Mouse (Mus musculus): Measurements from ENCODE around the gene Nectin2. TPM values are rescaled to one million over a fixed set of nuclear protein-coding genes. Genes with fewer than 3 reads are reported as not detected.

Nectin2 gene
- polyA plus RNA-seq, 1 experiment from 2014 or later = 55.3 TPM

DNA sequence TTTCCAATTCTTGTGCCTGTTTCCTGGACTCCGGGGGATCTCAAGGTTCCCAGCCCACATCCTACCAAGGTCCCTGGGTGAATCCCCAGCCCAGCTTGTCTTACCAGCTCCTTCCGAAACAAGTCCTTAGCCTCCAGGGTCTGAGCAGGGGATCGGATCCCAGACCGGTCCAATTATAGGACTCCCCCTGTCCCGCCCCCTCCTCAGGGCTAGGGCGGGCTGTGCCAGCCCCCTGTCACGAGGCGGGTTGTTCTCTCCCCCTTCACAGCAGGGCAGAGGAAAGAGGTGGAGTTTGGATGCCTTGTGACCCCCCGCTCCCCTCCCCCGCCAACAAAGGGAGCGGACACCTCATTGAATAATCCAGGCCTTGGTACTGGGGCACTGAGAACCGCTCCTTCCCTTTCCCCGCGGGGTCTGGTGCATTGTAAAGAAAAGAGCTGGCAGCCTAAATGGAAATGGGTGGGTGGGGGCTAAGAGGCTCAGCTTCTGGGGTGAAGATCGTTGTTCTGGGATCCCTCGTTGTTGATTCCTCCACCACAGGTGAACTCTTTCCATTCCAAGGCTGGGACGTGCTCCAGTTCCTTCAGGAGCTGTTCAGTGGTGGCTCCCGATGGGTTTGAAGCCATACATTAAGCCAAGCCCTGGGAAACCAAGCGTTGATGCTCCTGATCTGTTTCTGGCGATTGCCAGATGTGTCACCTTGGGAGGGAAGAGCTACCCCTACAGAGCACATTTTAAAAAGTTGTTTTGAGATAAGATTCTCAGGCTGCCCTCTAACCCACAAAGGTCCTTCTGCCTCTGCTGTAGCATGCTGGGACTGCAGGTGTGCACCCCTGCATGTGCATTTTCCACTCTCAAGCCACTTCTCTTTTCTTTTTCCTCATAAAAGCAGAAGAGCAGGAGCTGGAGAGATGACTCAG, 51.1 kb downstream of the Nectin2 start, which contains the start of gene Apoe:
Gene Apoe, minus strand, starts transcription at position 282 of the 920 bp plus-strand sequence.
- no peaks in the 10 kb centered on the region for H3K9me3 ChIP-seq (replicated peaks; ENCODE audit: control insufficient read depth, low read length, poor library complexity, severe bottlenecking)
- no peaks in the 10 kb centered on the region for H3K27me3 ChIP-seq (ENCODE audit: control insufficient read depth, insufficient read depth, low read depth, low read length)
- WGBS = 1% methylated on average over 16 of the region's 20 CpGs

DNA sequence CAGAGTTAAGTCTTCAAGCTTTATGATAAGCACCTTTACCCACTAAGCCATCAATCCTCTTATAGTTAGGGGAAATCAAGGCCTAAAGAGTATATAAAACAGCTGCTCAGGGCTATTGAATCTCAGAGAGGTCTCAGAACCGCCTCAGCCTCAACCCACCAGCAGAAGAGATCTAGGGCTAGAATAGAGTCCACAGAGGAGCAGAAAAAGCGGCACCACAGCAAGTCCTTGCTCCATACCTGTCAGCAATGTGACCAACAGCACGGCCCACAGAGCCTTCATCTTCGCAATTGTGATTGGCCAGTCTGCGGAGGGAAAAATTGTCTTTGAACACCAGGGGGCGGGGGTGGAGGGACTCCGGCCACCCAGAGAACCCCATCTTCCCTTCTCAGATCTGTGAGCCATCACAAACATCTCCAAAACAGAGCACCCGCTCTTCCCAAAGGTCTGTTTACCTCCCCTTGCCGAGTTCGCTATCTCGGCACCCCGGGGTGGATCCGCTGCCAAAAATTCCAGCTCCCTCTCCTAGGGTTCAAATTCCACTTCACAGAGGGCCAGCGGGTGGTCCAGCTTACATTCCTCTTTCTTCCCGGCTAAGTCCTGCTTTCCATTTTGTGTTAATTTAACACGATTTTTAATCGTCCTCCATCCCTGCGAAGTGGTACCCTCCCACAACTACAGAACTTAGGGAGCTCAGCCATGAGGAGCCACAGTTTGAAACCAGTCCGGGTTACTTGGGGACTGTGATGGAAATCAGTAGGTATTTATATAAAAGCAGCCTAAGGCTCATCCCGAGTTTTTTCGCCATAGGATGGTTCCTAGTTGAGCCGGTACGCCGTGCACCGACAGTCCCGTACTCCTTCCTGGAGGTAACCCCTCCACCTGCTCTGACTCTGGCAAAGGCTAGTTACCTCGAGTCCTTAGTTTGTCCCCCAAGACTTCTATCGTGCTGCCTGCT, 52.1 kb downstream of the Nectin2 start:
- no peaks in the 10 kb centered on the region for H3K27me3 ChIP-seq (ENCODE audit: control insufficient read depth, insufficient read depth, low read depth, low read length)
- H3K9me3 ChIP-seq (replicated peaks; ENCODE audit: control insufficient read depth, low read length, poor library complexity, severe bottlenecking) = no peaks in the 10 kb centered on the region
- peak overlapping the region; percentile 35 for H3K4me3 ChIP-seq (ENCODE audit: low read depth, low read length)
- 2% methylated on average over 28 of the region's 28 CpGs for WGBS
- H3K4me2 ChIP-seq (ENCODE audit: low read length) = peak overlapping the region; percentile 54
- peak overlapping the region; percentile 57 for H3K9ac ChIP-seq (ENCODE audit: low read depth, low read length)
- ATAC-seq = no peak
- peaks cover 3% of the 10 kb centered on the region; the same call in 1 of the 2 replicates for H3K36me3 ChIP-seq (ENCODE audit: control insufficient read depth, insufficient read depth, low read length)
- peak overlapping the region; percentile 29; the same call in 1 of the 2 replicates for H3K27ac ChIP-seq (ENCODE audit: low read length)
- peaks cover 16% of the 10 kb centered on the region; the same call in 1 of the 2 replicates for H3K4me1 ChIP-seq (ENCODE audit: control insufficient read depth, insufficient read depth, low read length)

More for the DNA sequence above, 51.1 kb downstream of the Nectin2 start, which contains the start of gene Apoe:
- Histone ChIP-seq H3K4me3 (ENCODE audit: low read depth, low read length) (peak within 1 kb of the TSS; percentile 35), H3K4me2 (ENCODE audit: low read length) (peak within 1 kb of the TSS; percentile 54), H3K36me3 (ENCODE audit: control insufficient read depth, insufficient read depth, low read length) (peaks cover 3% of the 10 kb centered on the region; the same call in 1 of the 2 replicates), H3K4me1 (ENCODE audit: control insufficient read depth, insufficient read depth, low read length) (peaks cover 16% of the 10 kb centered on the region; the same call in 1 of the 2 replicates), H3K9ac (ENCODE audit: low read depth, low read length) (peak within 1 kb of the TSS; percentile 57), H3K27ac (ENCODE audit: low read length) (peak within 1 kb of the TSS; percentile 29; the same call in 1 of the 2 replicates)
- peak; percentile 68 for ATAC-seq

DNA sequence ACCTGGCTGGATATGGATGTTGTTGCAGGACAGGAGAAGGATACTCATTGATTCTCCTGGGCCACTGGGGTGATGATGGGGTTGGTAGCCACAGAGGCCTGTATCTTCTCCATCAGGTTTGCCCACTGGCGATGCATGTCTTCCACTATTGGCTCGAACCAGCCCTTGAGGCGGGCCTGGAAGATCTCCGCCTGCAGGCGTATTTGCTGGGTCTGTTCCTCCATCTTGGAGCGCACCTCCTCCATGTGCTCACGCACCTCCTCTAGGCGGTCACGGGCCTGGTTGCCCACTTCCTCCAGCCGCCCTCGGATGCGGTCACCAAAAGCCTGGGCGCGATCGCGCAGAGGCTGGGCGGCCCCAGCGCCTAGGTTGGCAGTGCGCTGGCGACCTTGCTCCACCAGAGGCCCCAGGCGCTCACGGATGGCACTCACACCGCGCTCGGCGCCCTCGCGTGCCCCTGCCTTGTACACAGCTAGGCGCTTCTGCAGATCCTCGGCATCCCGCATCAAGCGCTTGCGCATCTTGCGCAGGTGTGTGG, 53.9 kb downstream of the Nectin2 start:
- no peak overlapping the region for H3K4me3 ChIP-seq (ENCODE audit: low read depth, low read length)
- WGBS = 95% methylated on average over 34 of the region's 34 CpGs
- no peak overlapping the region for H3K9ac ChIP-seq (ENCODE audit: low read depth, low read length)
- H3K27me3 ChIP-seq (ENCODE audit: control insufficient read depth, insufficient read depth, low read depth, low read length) = no peaks in the 10 kb centered on the region
- H3K27ac ChIP-seq (ENCODE audit: low read length) = no peak overlapping the region
- peaks cover 16% of the 10 kb centered on the region; the same call in 1 of the 2 replicates for H3K4me1 ChIP-seq (ENCODE audit: control insufficient read depth, insufficient read depth, low read length)
- peaks cover 3% of the 10 kb centered on the region; the same call in 1 of the 2 replicates for H3K36me3 ChIP-seq (ENCODE audit: control insufficient read depth, insufficient read depth, low read length)
- ATAC-seq = no peak
- no peak overlapping the region for H3K4me2 ChIP-seq (ENCODE audit: low read length)
- H3K9me3 ChIP-seq (replicated peaks; ENCODE audit: control insufficient read depth, low read length, poor library complexity, severe bottlenecking) = no peaks in the 10 kb centered on the region

DNA sequence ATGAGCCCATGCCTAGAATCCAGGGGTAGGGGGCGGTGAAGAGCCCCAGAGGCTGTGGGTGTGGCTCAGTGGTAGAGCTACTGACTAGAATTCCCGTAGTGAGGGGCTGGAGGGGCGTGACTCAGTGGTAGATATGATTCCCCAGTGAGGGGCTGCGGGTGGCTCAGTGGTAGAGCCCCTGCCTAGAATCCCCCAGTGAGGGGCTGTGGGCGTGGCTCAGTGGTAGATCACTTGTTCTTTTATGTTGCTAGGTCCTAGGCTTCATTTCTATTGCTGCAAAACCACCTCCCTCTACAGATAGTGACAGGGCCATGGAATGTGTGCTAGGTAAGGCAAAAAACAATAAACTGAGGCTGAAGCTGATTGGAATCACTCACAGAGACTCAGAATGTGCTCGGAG, 54.4 kb downstream of the Nectin2 start:
- ATAC-seq = no peak
- H3K27me3 ChIP-seq (ENCODE audit: control insufficient read depth, insufficient read depth, low read depth, low read length) = no peaks in the 10 kb centered on the region
- no peaks in the 10 kb centered on the region for H3K9me3 ChIP-seq (replicated peaks; ENCODE audit: control insufficient read depth, low read length, poor library complexity, severe bottlenecking)
- no peak overlapping the region for H3K4me2 ChIP-seq (ENCODE audit: low read length)
- no peak overlapping the region for H3K9ac ChIP-seq (ENCODE audit: low read depth, low read length)
- WGBS = 84% methylated on average over 6 of the region's 6 CpGs
- no peak overlapping the region for H3K27ac ChIP-seq (ENCODE audit: low read length)
- no peak overlapping the region for H3K4me3 ChIP-seq (ENCODE audit: low read depth, low read length)
- H3K36me3 ChIP-seq (ENCODE audit: control insufficient read depth, insufficient read depth, low read length) = peaks cover 3% of the 10 kb centered on the region; the same call in 1 of the 2 replicates
- H3K4me1 ChIP-seq (ENCODE audit: control insufficient read depth, insufficient read depth, low read length) = peaks cover 16% of the 10 kb centered on the region; the same call in 1 of the 2 replicates

DNA sequence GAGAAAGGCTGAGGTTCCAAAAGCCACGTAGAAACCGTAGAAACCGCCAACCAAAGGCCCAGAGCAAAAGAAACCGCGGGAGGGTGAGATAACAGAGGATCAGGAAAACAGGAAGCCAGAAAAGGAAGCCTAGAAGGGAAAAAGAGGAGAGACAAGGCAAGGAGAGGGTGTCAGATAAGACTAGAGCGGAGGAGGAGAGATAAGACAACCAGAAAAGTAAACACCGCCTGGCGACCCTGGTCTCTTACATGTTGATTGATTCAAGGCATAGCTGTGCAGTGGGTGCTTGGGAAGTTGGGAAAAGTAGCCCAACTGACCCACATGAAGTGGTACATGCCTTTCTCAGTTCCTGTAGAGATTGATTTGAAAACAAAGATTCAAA, 55.1 kb downstream of the Nectin2 start:
- 60% methylated on average over 8 of the region's 8 CpGs for WGBS
- H3K9ac ChIP-seq (ENCODE audit: low read depth, low read length) = no peak overlapping the region
- no peak overlapping the region for H3K27ac ChIP-seq (ENCODE audit: low read length)
- no peak for ATAC-seq
- no peak overlapping the region for H3K4me2 ChIP-seq (ENCODE audit: low read length)
- peaks cover 3% of the 10 kb centered on the region; the same call in 1 of the 2 replicates for H3K36me3 ChIP-seq (ENCODE audit: control insufficient read depth, insufficient read depth, low read length)
- no peaks in the 10 kb centered on the region for H3K27me3 ChIP-seq (ENCODE audit: control insufficient read depth, insufficient read depth, low read depth, low read length)
- no peak overlapping the region for H3K4me3 ChIP-seq (ENCODE audit: low read depth, low read length)
- H3K9me3 ChIP-seq (replicated peaks; ENCODE audit: control insufficient read depth, low read length, poor library complexity, severe bottlenecking) = no peaks in the 10 kb centered on the region
- peaks cover 16% of the 10 kb centered on the region; the same call in 1 of the 2 replicates for H3K4me1 ChIP-seq (ENCODE audit: control insufficient read depth, insufficient read depth, low read length)

DNA sequence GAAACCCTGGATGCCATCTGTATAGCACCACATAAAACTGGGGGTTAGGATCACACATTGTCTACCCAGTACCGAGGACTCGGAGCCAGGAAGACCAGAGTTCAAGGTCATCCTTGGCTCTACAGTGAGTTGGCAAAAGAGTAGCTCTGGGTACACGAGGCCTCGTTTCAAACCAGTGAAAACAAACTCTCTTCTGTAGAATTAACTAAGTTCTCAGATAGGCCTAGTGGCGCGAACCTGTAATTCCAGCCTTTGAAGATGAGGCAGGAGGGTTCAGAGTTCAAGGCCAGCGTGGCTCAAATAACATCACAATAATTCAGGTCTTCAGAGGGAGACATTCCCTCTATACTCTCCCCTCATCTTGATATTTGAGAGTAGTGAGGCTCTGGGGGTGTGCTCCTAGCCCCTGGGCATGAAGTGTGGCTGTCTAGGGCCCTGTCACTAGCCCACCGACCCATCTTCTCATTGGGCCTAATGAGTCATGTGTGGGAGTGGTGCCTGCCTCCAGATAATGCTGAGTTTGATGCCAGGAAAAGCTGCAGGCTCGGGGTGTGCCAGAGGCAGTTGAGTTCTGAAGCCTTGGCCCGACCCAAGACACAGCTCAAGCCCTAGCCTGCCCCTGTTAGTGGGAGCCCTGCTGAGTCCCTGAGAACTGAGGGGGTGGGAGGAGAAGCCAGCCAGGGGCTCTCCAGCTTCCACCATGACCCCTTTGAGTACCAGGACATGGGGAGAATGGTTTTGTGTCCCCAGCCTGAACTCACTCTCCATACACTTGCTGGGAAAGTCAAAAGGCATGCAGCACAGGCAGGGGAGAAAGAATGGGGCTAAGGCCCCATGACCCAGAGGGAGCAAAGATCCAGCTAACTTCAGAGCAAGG, 55.7 kb downstream of the Nectin2 start:
- WGBS = 90% methylated on average over 10 of the region's 10 CpGs
- Histone ChIP-seq H3K9me3 (replicated peaks; ENCODE audit: control insufficient read depth, low read length, poor library complexity, severe bottlenecking) (no peaks in the 10 kb centered on the region), H3K36me3 (ENCODE audit: control insufficient read depth, insufficient read depth, low read length) (peaks cover 3% of the 10 kb centered on the region; the same call in 1 of the 2 replicates), H3K27me3 (ENCODE audit: control insufficient read depth, insufficient read depth, low read depth, low read length) (no peaks in the 10 kb centered on the region), H3K4me2 (ENCODE audit: low read length) (no peak overlapping the region), H3K4me3 (ENCODE audit: low read depth, low read length) (no peak overlapping the region), H3K27ac (ENCODE audit: low read length) (no peak overlapping the region), H3K9ac (ENCODE audit: low read depth, low read length) (no peak overlapping the region), H3K4me1 (ENCODE audit: control insufficient read depth, insufficient read depth, low read length) (peaks cover 16% of the 10 kb centered on the region; the same call in 1 of the 2 replicates)
- no peak for ATAC-seq

DNA sequence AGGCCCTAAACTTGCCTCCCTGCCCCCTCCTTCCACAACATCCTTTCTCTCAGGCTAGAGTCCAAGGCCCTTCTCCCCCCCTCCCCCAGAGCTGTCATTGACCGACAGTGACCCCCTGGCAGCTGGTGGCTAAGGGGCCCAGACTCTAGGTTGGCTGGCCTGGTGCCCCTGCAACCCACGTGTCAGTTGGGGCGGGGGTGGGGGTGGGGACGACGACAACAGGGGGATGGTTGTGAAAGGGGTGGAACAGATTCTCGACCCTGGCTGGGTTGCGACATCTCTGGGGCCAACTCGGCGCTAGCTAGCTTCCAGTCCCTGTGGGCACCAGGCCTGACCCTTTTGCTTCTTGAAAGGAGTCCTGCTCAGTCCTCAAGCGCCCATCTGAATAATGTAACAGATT, 56.9 kb downstream of the Nectin2 start:
- Histone ChIP-seq H3K27ac (ENCODE audit: low read length) (0 out of 2 replicates have a peak overlapping the region, but pooled peaks have one; percentile 24), H3K4me1 (ENCODE audit: control insufficient read depth, insufficient read depth, low read length) (peaks cover 5% of the 10 kb centered on the region; the same call in 1 of the 2 replicates), H3K4me2 (ENCODE audit: low read length) (no peak overlapping the region), H3K4me3 (ENCODE audit: low read depth, low read length) (no peak overlapping the region), H3K27me3 (ENCODE audit: control insufficient read depth, insufficient read depth, low read depth, low read length) (no peaks in the 10 kb centered on the region), H3K9me3 (replicated peaks; ENCODE audit: control insufficient read depth, low read length, poor library complexity, severe bottlenecking) (no peaks in the 10 kb centered on the region), H3K9ac (ENCODE audit: low read depth, low read length) (no peak overlapping the region), H3K36me3 (ENCODE audit: control insufficient read depth, insufficient read depth, low read length) (peaks cover 3% of the 10 kb centered on the region; the same call in 1 of the 2 replicates)
- ATAC-seq = peak; percentile 49; the same call in 1 of the 2 replicates
- 35% methylated on average over 10 of the region's 10 CpGs for WGBS
